ENCODE assay signal across 30 mouse cellular contexts in genomic region chr16:22116748-22117147, GRCm38 (mm10). TPM values are rescaled to one million over a fixed set of nuclear protein-coding genes. Genes with fewer than 3 reads are reported as not detected.
A peak's percentile ranks its signal among the peaks of the same experiment; 100 is the strongest.
DNase-seq lines count a peak whose midpoint lies in the region; ATAC-seq and TF ChIP-seq lines count a peak whose summit lies in the region.
"Had no signal": no experiment of that assay in that cellular context is flagged by ENCODE, and none has a peak within 500 bp of the region (broad histone marks: within the 10 kb centered on the region; RNA-seq: fewer than 3 reads in every experiment).

No protein-coding gene starts in this region.

- TF ChIP-seq POLR2A in heart, adult 2 months (IDR thresholded peaks at IDR 0.05; ENCODE audit: insufficient read depth, low read depth, low read length), result no peak

- H3K27ac ChIP-seq in heart, adult 2 months, result peak overlapping the region; percentile 17; the same call in 1 of the 2 replicates
- no peak overlapping the region for H3K27ac ChIP-seq in heart, embryonic 12.5 days (ENCODE audit: poor library complexity, severe bottlenecking)
- H3K27ac ChIP-seq in heart, postnatal 0 days (ENCODE audit: low read depth), result peak overlapping the region; percentile 71
- no peak overlapping the region for H3K27ac ChIP-seq in heart, embryonic 11.5 days (ENCODE audit: low read depth, low read length)
- H3K27ac ChIP-seq: embryonic facial prominence, embryonic 10.5 days; embryonic facial prominence, embryonic 15.5 days; forebrain, embryonic 12.5 days; hindbrain, embryonic 13.5 days; limb, embryonic 12.5 days; liver, embryonic 15.5 days; midbrain, embryonic 10.5 days; stomach, postnatal 0 days had no signal

- WGBS in heart, adult 2 months, result 72% methylated on average over 4 of the region's 4 CpGs
- WGBS in heart, embryonic 12.5 days, result 71% methylated on average over 4 of the region's 4 CpGs
- WGBS in heart, postnatal 0 days, result 44% methylated on average over 4 of the region's 4 CpGs
- 76% methylated on average over 4 of the region's 4 CpGs for WGBS in heart, embryonic 11.5 days (ENCODE audit: insufficient replicate concordance)

- H3K9ac ChIP-seq in heart, adult 2 months (ENCODE audit: low read depth, low read length), result no peak overlapping the region
- no peak overlapping the region for H3K9ac ChIP-seq in heart, embryonic 12.5 days
- H3K9ac ChIP-seq in heart, postnatal 0 days (replicated peaks; ENCODE audit: low read depth, low read length), result no peak overlapping the region
- H3K9ac ChIP-seq in heart, embryonic 11.5 days (ENCODE audit: low read depth, low read length), result no peak overlapping the region
- H3K9ac ChIP-seq: embryonic facial prominence, embryonic 15.5 days; forebrain, embryonic 12.5 days; forebrain, postnatal 0 days; hindbrain, embryonic 13.5 days; limb, embryonic 12.5 days; liver, embryonic 15.5 days; lung, embryonic 14.5 days had no signal

- TF ChIP-seq EP300 in heart, adult 2 months (IDR thresholded peaks at IDR 0.05; ENCODE audit: insufficient read depth, low read depth, low read length), result no peak
- no peak for TF ChIP-seq EP300 in heart, postnatal 0 days (IDR thresholded peaks at IDR 0.05; ENCODE audit: low read depth)

- peaks cover 2% of the 10 kb centered on the region for H3K4me1 ChIP-seq in heart, adult 2 months (ENCODE audit: control insufficient read depth, insufficient read depth, low read length)
- peaks cover 67% of the 10 kb centered on the region for H3K4me1 ChIP-seq in heart, embryonic 12.5 days (replicated peaks)
- peaks cover 34% of the 10 kb centered on the region for H3K4me1 ChIP-seq in heart, postnatal 0 days (ENCODE audit: control insufficient read depth, insufficient read depth)
- H3K4me1 ChIP-seq in heart, embryonic 11.5 days (ENCODE audit: control insufficient read depth, insufficient read depth, low read length), result peaks cover 30% of the 10 kb centered on the region
- H3K4me1 ChIP-seq: embryonic facial prominence, embryonic 15.5 days; hindbrain, embryonic 13.5 days; limb, embryonic 12.5 days had no signal

- no peaks in the 10 kb centered on the region for H3K36me3 ChIP-seq in heart, adult 2 months (ENCODE audit: control insufficient read depth, insufficient read depth, low read length)
- H3K36me3 ChIP-seq in heart, embryonic 12.5 days, result peaks cover 19% of the 10 kb centered on the region
- no peaks in the 10 kb centered on the region for H3K36me3 ChIP-seq in heart, postnatal 0 days (replicated peaks; ENCODE audit: control insufficient read depth, insufficient read depth, low read length)
- peaks cover 3% of the 10 kb centered on the region; the same call in 1 of the 2 replicates for H3K36me3 ChIP-seq in heart, embryonic 11.5 days (ENCODE audit: control insufficient read depth, insufficient read depth, low read length)
- H3K36me3 ChIP-seq: liver, embryonic 15.5 days had no signal

- intact Hi-C loops in heart, adult 2 months (cut with DNase I), result no loop called here
- intact Hi-C loops in heart, postnatal 10 days (cut with DNase I), result no loop called here
- intact Hi-C loops in left cerebral cortex, postnatal 25 days (cut with DNase I), result no loop called here

- no peaks in the 10 kb centered on the region for H3K9me3 ChIP-seq in heart, embryonic 12.5 days (replicated peaks)
- H3K9me3 ChIP-seq in heart, postnatal 0 days (replicated peaks; ENCODE audit: control insufficient read depth, low read length), result no peaks in the 10 kb centered on the region
- H3K9me3 ChIP-seq in heart, embryonic 11.5 days (replicated peaks; ENCODE audit: control insufficient read depth, low read length), result no peaks in the 10 kb centered on the region
- H3K9me3 ChIP-seq: embryonic facial prominence, embryonic 10.5 days; embryonic facial prominence, embryonic 15.5 days; forebrain, embryonic 12.5 days; hindbrain, embryonic 13.5 days; limb, embryonic 12.5 days; liver, embryonic 15.5 days; midbrain, embryonic 10.5 days had no signal

- no peak for ATAC-seq in heart, embryonic 12.5 days (ENCODE audit: insufficient number of reproducible peaks, low FRiP score)
- ATAC-seq in heart, postnatal 0 days (ENCODE audit: insufficient read depth, low read depth), result peak; percentile 47
- no peak for ATAC-seq in heart, embryonic 11.5 days (replicated peaks; ENCODE audit: insufficient number of reproducible peaks, low FRiP score, low TSS enrichment)
- ATAC-seq: activated CD4-positive, CD25-positive, alpha-beta regulatory T cell, adult 4 months; forebrain, postnatal 0 days; midbrain, embryonic 16.5 days had no signal

- H3K27me3 ChIP-seq in heart, adult 2 months (ENCODE audit: control insufficient read depth, insufficient read depth, low read length), result no peaks in the 10 kb centered on the region
- no peaks in the 10 kb centered on the region for H3K27me3 ChIP-seq in heart, embryonic 12.5 days (replicated peaks)
- no peaks in the 10 kb centered on the region for H3K27me3 ChIP-seq in heart, postnatal 0 days (ENCODE audit: control insufficient read depth, insufficient read depth, low read length)
- no peaks in the 10 kb centered on the region for H3K27me3 ChIP-seq in heart, embryonic 11.5 days (ENCODE audit: control insufficient read depth, insufficient read depth, low read length)
- H3K27me3 ChIP-seq: embryonic facial prominence, embryonic 15.5 days; forebrain, embryonic 12.5 days; hindbrain, embryonic 13.5 days; limb, embryonic 12.5 days; liver, embryonic 15.5 days had no signal

- no peak for TF ChIP-seq CTCF in heart, adult 2 months (IDR thresholded peaks at IDR 0.05)
- TF ChIP-seq CTCF in heart, postnatal 0 days (IDR thresholded peaks at IDR 0.05; ENCODE audit: low read depth), result no peak

- H3K4me3 ChIP-seq in heart, adult 2 months, result no peak overlapping the region
- H3K4me3 ChIP-seq in heart, embryonic 12.5 days, result no peak overlapping the region
- H3K4me3 ChIP-seq in heart, postnatal 0 days (ENCODE audit: low read depth, low read length), result no peak overlapping the region
- H3K4me3 ChIP-seq in heart, embryonic 11.5 days (ENCODE audit: low read depth, low read length), result no peak overlapping the region
- H3K4me3 ChIP-seq: embryonic facial prominence, embryonic 10.5 days; embryonic facial prominence, embryonic 15.5 days; forebrain, embryonic 12.5 days; hindbrain, embryonic 13.5 days; limb, embryonic 12.5 days; liver, embryonic 15.5 days; midbrain, embryonic 10.5 days had no signal

- H3K4me2 ChIP-seq in heart, embryonic 12.5 days, result no peak overlapping the region
- no peak overlapping the region for H3K4me2 ChIP-seq in heart, postnatal 0 days (ENCODE audit: low read depth, low read length)
- no peak overlapping the region for H3K4me2 ChIP-seq in heart, embryonic 11.5 days
- H3K4me2 ChIP-seq: embryonic facial prominence, embryonic 15.5 days; forebrain, embryonic 12.5 days; hindbrain, embryonic 13.5 days; limb, embryonic 12.5 days; liver, embryonic 15.5 days; lung, embryonic 14.5 days had no signal

- no peaks in the 10 kb centered on the region for H3K79me2 ChIP-seq in heart, adult 2 months (replicated peaks; ENCODE audit: control insufficient read depth, insufficient read depth, low read length)

- DNase-seq in heart, adult 2 months, result peak in 1 of 2 experiments; percentile 40
- DNase-seq in heart, postnatal 0 days (ENCODE audit: low spot score), result peak; percentile 58
- peak; percentile 54 to 68 for DNase-seq in heart, postnatal 10 days
- DNase-seq in spleen, postnatal 10 days (ENCODE audit: low spot score in 2 of 2), result no peak
- no peak for DNase-seq in left cerebral cortex, postnatal 25 days (ENCODE audit: low spot score in 2 of 2)
- DNase-seq: adrenal gland, adult 8-10 months; cerebellum, adult 8-10 months; cerebellum, postnatal 25 days; forebrain, postnatal 0 days; kidney, adult 11 months; kidney, postnatal 14 days; layer of hippocampus, adult 9-11 months; lung, embryonic 14.5 days; lung, postnatal 14 days; right cerebral cortex, postnatal 25 days; spleen, adult 18-20 months; thymus, adult 18-20 months; thymus, postnatal 25 days had no signal

RNA-seq across cellular contexts. Expression of gene Igf2bp2, which starts 46.4 kb away (rescaled TPM):
- 1 to 10 TPM; 5.3 to 7.4 TPM for total RNA-seq in heart, adult 2 months (2021)
- 1.5 and 3.5 TPM in 2 replicates for polyA plus RNA-seq in heart, adult 2 months (2012; rRNA removed)
- polyA plus RNA-seq in heart, embryonic 12.5 days (2016; fragmentation: Nextera tagmentation; extraction: Ambion mirVana), result 85.3 and 92.7 TPM in 2 replicates
- total RNA-seq in heart, postnatal 0 days (2014; rRNA removed; ENCODE audit: low replicate concordance), result 26.3 and 48.1 TPM in 2 replicates
- 12.9 and 14.1 TPM in 2 replicates for polyA plus RNA-seq in heart, postnatal 0 days (2015; fragmentation: Nextera tagmentation; extraction: Ambion mirVana)
- polyA plus RNA-seq in heart, embryonic 11.5 days (2014; fragmentation: Nextera tagmentation; extraction: Ambion mirVana), result 102 and 108 TPM in 2 replicates
- 10 to 100 TPM; 11.6 to 20.0 TPM for total RNA-seq in heart, postnatal 10 days (2021)
- 1 to 10 TPM; 1.9 to 2.0 TPM for total RNA-seq in left cerebral cortex, postnatal 25 days (2021)

Comparison
In these comparisons a context has a peak if more than half of its experiments do, and no peak if none do; other contexts are left out.
1. H3K27ac ChIP-seq: peak in heart, adult 2 months (single experiment) and heart, postnatal 0 days (single experiment); none in heart, embryonic 12.5 days (single experiment) and heart, embryonic 11.5 days (single experiment).
2. DNase-seq: peak in heart, postnatal 0 days (single experiment) and heart, postnatal 10 days (2 of 2); none in spleen, postnatal 10 days (0 of 2) and left cerebral cortex, postnatal 25 days (0 of 2).